Mouse (Mus musculus): ENCODE data around the gene Polr2b.

DNA sequence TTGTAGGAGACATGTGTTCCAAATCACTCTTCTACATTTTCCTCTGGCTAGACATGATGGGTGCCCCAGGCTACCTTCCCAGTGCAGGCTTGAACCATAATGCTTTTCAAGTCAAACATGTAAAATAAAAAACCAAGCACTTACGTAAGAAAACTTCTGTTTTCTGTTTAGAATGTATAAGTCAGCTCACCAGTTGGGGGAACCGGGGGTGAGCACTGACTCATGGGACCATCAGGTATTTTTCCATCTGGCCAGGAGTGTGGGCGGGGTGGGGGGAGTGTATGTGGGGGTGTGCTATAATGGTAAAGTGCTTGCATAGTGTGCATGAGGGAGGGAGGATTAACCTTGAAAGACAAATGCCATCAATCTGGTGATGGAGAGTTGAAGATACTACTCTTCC lies 68.1 kb downstream of the Polr2b start:
- no peak for TF ChIP-seq GATA1 (IDR thresholded peaks at IDR 0.05; ENCODE audit: borderline replicate concordance, low read length)
- TF ChIP-seq CTCF (IDR thresholded peaks at IDR 0.05; ENCODE audit: low read depth, low read length): no peak
- no peak for TF ChIP-seq TAL1 (conservative IDR thresholded peaks at IDR 0.05; ENCODE audit: low read depth, low read length)
- TF ChIP-seq POLR2AphosphoS5 (IDR thresholded peaks at IDR 0.05; ENCODE audit: insufficient replicate concordance, low read depth, low read length): no peak
- no peak for TF ChIP-seq GATA2 (IDR thresholded peaks at IDR 0.05; ENCODE audit: borderline replicate concordance, low read depth, low read length)

Data from G1E (cell line).